Mouse (Mus musculus): Measurements from ENCODE around the gene Xirp1. TPM values are rescaled to one million over a fixed set of nuclear protein-coding genes. Genes with fewer than 3 reads are reported as not detected.

The Xirp1 gene
- polyA plus RNA-seq, 1 experiment from 2014 or later = 0.08 TPM

GRCm38 (mm10) chr9:120000761-120001160 is 22.6 kb downstream of the Xirp1 start:
- 81% methylated on average over 5 of the region's 5 CpGs for WGBS
- Histone ChIP-seq H3K36me3 (no peaks in the 10 kb centered on the region), H3K4me2 (no peak overlapping the region), H3K4me3 (replicated peaks) (no peak overlapping the region), H3K9ac (no peak overlapping the region), H3K27ac (no peak overlapping the region), H3K4me1 (peaks cover 13% of the 10 kb centered on the region), H3K27me3 (replicated peaks) (no peaks in the 10 kb centered on the region), H3K9me3 (no peaks in the 10 kb centered on the region)
- no peak for ATAC-seq (ENCODE audit: insufficient read depth, low FRiP score, low read depth)

- ATAC-seq (ENCODE audit: insufficient read depth, low FRiP score, low read depth) = no peak
- Histone ChIP-seq H3K36me3 (no peaks in the 10 kb centered on the region), H3K27me3 (replicated peaks) (no peaks in the 10 kb centered on the region), H3K9ac (no peak overlapping the region), H3K4me3 (replicated peaks) (no peak overlapping the region), H3K27ac (peak overlapping the region; percentile 70), H3K4me2 (no peak overlapping the region), H3K4me1 (peaks cover 13% of the 10 kb centered on the region), H3K9me3 (no peaks in the 10 kb centered on the region)
- 66% methylated on average over 6 of the region's 6 CpGs for WGBS
These were observed 23.8 kb downstream of the Xirp1 start for GRCm38 (mm10) chr9:119999636-120000035.

DNA sequence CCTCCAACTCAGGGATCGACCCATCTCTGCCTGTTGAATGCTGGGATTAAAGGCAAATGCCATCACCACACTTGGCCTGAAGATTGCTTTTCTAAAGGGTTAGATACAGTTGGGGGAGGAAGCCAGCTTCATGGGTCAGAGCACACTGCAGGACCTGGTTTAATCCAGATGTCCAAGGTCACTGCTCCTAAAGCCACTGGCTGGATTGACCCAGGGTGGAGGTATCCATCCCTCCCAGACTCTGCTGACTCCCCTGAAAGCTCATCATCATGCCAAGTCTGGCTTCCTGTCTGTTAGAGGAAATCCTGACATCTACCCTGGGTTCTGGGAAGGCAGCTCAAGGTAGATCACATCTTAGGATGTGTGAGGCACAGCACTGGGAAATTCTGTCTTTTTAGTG is 24.6 kb downstream of the Xirp1 start:
- H3K36me3 ChIP-seq = no peaks in the 10 kb centered on the region
- no peak overlapping the region for H3K27ac ChIP-seq
- H3K4me3 ChIP-seq (replicated peaks) = no peak overlapping the region
- no peak overlapping the region for H3K9ac ChIP-seq
- H3K27me3 ChIP-seq (replicated peaks) = no peaks in the 10 kb centered on the region
- H3K4me2 ChIP-seq = no peak overlapping the region
- no peaks in the 10 kb centered on the region for H3K9me3 ChIP-seq
- 89% methylated on average over 1 of the region's 1 CpGs for WGBS
- no peak for ATAC-seq (ENCODE audit: insufficient read depth, low FRiP score, low read depth)
- peaks cover 13% of the 10 kb centered on the region for H3K4me1 ChIP-seq

GRCm38 (mm10) chr9:119996080-119996479 is 27.3 kb downstream of the Xirp1 start:
- Histone ChIP-seq H3K9me3 (no peaks in the 10 kb centered on the region), H3K4me2 (no peak overlapping the region), H3K36me3 (no peaks in the 10 kb centered on the region), H3K9ac (no peak overlapping the region), H3K4me3 (replicated peaks) (no peak overlapping the region), H3K4me1 (peaks cover 9% of the 10 kb centered on the region; the same call in 1 of the 2 replicates), H3K27ac (no peak overlapping the region), H3K27me3 (replicated peaks) (no peaks in the 10 kb centered on the region)
- WGBS = 85% methylated on average over 4 of the region's 4 CpGs
- no peak for ATAC-seq (ENCODE audit: insufficient read depth, low FRiP score, low read depth)

DNA sequence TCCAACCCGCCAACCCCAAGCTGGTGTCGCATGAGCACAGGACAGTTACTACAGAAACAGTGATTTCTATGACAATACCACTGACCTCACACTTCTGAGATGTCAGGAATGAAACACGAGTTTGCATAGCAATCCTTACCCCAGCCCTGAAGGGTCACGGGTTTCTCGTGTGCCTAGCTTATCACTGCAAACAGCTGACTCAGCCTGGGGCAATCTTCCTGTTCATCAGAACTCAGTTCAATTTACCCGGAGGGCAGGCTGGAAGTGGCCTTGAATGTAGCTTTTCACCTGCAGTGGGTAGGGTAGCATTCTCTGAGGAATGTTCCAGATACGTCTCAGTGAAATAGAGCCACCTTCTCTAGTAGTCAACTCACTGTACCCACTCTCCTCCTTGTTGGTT is 29.2 kb downstream of the Xirp1 start:
- no peak for ATAC-seq (ENCODE audit: insufficient read depth, low FRiP score, low read depth)
- H3K4me2 ChIP-seq = no peak overlapping the region
- 56% methylated on average over 7 of the region's 7 CpGs for WGBS
- no peaks in the 10 kb centered on the region for H3K36me3 ChIP-seq
- no peaks in the 10 kb centered on the region for H3K4me1 ChIP-seq
- H3K27me3 ChIP-seq (replicated peaks) = no peaks in the 10 kb centered on the region
- H3K9me3 ChIP-seq = no peaks in the 10 kb centered on the region
- no peak overlapping the region for H3K9ac ChIP-seq
- no peak overlapping the region for H3K27ac ChIP-seq
- H3K4me3 ChIP-seq (replicated peaks) = no peak overlapping the region

DNA sequence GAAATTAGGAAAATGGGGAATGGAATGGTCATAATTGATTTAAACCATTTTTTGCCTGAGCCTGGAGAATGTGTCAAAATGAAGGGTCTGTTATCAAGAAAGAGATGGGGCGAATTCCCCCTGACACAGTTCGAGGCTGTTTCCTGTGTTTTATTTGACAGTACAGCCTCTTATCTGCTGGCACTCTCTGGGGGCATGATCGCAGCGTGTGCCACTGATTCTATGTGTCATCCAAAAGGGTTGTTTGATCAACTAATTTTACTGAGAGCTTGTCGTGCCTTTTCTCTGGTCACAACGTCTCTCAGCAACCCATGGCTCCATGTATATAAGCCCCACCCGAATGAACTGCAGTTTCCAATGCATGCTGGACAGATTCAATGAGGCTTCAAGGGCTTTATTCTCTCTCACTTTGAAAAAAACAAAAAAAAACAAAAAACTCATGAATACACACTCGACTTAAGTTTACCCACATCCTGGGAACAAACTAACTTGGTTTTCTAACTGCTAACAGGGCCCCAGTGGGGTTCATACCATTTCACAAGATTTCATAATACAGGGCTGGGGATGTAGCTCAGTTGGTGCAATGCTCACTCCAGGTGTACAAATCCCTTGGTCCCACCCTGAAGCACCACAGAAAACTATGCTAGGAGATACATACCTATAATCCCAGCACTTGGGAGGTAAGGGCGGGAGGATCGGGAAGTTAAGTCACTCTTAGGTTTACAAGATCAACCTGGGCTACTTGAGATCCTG is 30.1 kb downstream of the Xirp1 start:
- Histone ChIP-seq H3K9ac (no peak overlapping the region), H3K4me3 (replicated peaks) (no peak overlapping the region), H3K27me3 (replicated peaks) (no peaks in the 10 kb centered on the region), H3K36me3 (no peaks in the 10 kb centered on the region), H3K9me3 (no peaks in the 10 kb centered on the region), H3K27ac (no peak overlapping the region), H3K4me1 (no peaks in the 10 kb centered on the region), H3K4me2 (no peak overlapping the region)
- no peak for ATAC-seq (ENCODE audit: insufficient read depth, low FRiP score, low read depth)
- 62% methylated on average over 10 of the region's 10 CpGs for WGBS

- H3K9ac ChIP-seq = no peak overlapping the region
- WGBS = 36% methylated on average over 5 of the region's 5 CpGs
- ATAC-seq (ENCODE audit: insufficient read depth, low FRiP score, low read depth) = no peak
These were observed 32.1 kb downstream of the Xirp1 start for GRCm38 (mm10) chr9:119991310-119991709.

DNA sequence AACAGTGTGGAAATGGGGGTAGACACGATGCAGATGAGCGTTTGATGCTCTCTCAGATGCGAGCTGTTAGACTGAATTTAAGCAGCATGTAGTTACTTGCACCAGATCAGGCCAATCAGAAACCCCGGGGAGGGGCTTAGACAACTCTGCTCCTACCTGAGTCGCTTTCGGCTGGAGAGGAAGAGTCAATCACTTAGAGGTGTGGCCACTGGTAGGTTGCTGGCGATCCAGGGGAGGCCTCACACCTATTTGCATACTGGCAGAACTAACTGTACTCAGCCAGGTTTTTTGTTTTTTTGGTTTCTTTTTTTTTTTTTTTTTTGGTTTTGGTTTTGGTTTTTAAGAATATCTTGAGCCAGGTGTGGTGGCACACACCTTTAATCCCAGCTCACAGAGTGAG is 35.1 kb downstream of the Xirp1 start:
- Histone ChIP-seq H3K9me3 (no peaks in the 10 kb centered on the region), H3K4me1 (peaks cover 13% of the 10 kb centered on the region), H3K4me2 (no peak overlapping the region), H3K36me3 (no peaks in the 10 kb centered on the region), H3K27me3 (replicated peaks) (no peaks in the 10 kb centered on the region), H3K9ac (no peak overlapping the region), H3K4me3 (replicated peaks) (no peak overlapping the region), H3K27ac (no peak overlapping the region)
- 40% methylated on average over 7 of the region's 7 CpGs for WGBS
- ATAC-seq (ENCODE audit: insufficient read depth, low FRiP score, low read depth) = no peak

More at GRCm38 (mm10) chr9:119991310-119991709, 32.1 kb downstream of the Xirp1 start:
- no peaks in the 10 kb centered on the region for H3K4me1 ChIP-seq
- H3K36me3 ChIP-seq = no peaks in the 10 kb centered on the region
- H3K27me3 ChIP-seq (replicated peaks) = no peaks in the 10 kb centered on the region
- no peaks in the 10 kb centered on the region for H3K9me3 ChIP-seq
- no peak overlapping the region for H3K27ac ChIP-seq
- no peak overlapping the region for H3K4me3 ChIP-seq (replicated peaks)
- H3K4me2 ChIP-seq = no peak overlapping the region

DNA sequence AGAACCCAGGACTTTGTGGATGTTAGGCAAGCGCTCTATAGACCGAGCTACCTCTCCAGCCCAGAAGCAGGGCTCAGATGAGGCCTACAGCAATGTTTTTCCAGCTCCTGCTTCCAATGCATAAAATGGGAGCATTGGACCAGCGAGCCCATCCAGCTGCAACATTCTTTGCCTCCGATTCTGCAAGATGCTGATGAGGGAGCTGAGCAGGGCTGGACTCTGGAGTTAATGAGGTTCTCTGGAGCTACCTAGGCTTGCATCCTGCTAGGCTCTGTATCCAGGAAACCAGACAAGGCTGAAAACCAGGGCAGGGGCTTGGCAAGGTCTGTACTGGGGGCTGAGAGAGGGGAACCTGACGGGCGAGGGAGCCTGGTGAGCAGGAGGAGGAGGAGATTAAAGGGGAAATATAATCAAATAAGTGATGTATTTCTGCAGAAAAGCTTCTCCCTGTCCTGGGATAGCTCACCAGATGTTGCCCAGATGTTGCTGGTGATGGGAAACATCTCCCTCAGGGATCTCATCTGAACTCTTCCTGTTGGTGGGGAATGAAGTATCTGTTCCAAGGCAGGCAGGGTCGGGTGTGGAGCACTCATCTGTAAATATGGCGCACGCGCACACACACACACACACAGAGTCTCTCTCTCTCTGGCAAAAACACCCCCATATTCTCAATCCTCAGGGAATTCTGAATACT is 37.4 kb downstream of the Xirp1 start:
- no peaks in the 10 kb centered on the region for H3K36me3 ChIP-seq
- peak overlapping the region; percentile 53 for H3K27ac ChIP-seq
- WGBS = 58% methylated on average over 10 of the region's 10 CpGs
- H3K27me3 ChIP-seq (replicated peaks) = no peaks in the 10 kb centered on the region
- no peak overlapping the region for H3K9ac ChIP-seq
- H3K4me1 ChIP-seq = peaks cover 33% of the 10 kb centered on the region
- no peak overlapping the region for H3K4me2 ChIP-seq
- no peak for ATAC-seq (ENCODE audit: insufficient read depth, low FRiP score, low read depth)
- H3K9me3 ChIP-seq = no peaks in the 10 kb centered on the region
- no peak overlapping the region for H3K4me3 ChIP-seq (replicated peaks)

DNA sequence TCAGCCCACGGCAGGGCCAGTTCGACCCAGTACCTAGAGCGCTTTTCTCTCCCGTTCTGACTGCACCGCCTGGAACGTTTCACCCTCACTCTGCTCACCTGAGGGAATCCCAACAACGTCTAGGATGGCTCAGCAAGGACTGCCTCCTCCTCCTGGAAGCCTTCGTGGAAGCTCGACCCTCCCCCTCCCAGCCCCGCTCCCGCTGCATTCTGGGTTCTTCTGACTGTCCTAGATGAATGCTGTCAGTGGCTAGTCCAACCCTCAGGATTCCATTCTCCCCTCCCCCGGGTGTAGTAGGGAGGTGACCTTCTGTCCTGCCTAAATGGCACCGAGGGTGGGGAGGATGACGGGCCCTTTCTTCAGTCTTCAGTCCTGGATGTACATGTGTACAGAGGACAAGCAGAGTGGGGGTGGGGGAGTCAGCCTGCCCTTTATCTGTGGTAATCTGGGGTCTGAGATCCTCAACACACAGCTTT is 38.8 kb downstream of the Xirp1 start, which contains the start of gene Csrnp1:
Gene Csrnp1 (minus strand): TSS at position 123 of the 476 bp plus-strand sequence.
- H3K9me3 ChIP-seq = no peaks in the 10 kb centered on the region
- H3K4me2 ChIP-seq = peak within 1 kb of the TSS; percentile 96
- no peaks in the 10 kb centered on the region for H3K36me3 ChIP-seq
- H3K27me3 ChIP-seq (replicated peaks) = no peaks in the 10 kb centered on the region
- no peak for ATAC-seq (ENCODE audit: insufficient read depth, low FRiP score, low read depth)
- WGBS = 10% methylated on average over 14 of the region's 14 CpGs
- peak within 1 kb of the TSS; percentile 96 for H3K27ac ChIP-seq
- H3K9ac ChIP-seq = peak within 1 kb of the TSS; percentile 45
- H3K4me1 ChIP-seq = peaks cover 45% of the 10 kb centered on the region
- H3K4me3 ChIP-seq (replicated peaks) = peak within 1 kb of the TSS; percentile 76

DNA sequence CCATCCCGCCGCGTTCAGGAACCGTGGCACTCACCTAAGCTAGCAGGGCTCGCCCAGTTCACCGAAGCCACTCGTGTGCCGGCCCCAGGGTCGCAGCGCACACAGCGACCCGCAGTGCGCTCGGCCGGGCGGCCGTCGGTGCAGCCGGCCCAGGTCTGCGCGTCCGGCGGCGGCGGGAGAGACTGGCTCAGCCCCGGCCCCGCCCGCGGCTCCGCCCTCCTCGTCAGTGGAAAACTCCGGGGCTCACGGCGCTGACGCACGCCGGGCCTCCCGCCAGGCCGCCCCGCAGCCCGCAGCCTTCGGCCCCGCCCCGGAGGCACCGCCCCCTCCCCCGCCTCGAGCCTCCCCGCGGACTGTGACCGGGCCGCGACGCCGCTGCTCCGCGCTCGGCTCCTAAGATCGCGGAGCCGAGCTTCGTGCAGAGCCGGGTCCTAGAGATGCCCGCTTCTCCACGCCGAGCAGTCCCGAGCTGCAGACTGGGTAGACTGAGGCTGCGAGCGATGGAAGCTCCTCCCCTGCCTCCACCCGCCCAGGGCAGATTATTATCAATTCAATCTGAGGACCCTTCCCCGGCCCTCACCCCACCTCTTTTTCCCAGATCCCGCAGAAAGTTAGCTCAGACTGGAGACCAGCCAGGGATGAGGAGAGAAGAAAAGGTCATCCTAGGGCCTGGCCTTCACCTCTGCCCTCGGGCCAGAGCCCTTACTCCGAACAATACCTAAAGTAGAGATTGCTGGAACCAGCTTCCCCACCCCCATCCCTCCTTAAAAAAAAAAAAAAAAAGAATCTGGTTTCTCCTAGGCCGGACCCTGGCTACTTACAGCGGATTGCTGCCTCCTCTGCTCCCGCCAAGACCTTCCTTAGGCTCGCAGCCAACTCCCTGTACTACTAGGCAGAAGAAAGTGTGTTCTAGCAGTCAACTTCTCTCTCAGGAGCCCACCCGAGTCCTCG is 39.5 kb downstream of the Xirp1 start:
- Histone ChIP-seq H3K4me1 (peaks cover 48% of the 10 kb centered on the region), H3K4me2 (peak overlapping the region; percentile 96)
- WGBS = 2% methylated on average over 69 of the region's 79 CpGs

More for the DNA sequence above, 39.5 kb downstream of the Xirp1 start:
- Histone ChIP-seq H3K9me3 (no peaks in the 10 kb centered on the region), H3K4me3 (replicated peaks) (peak overlapping the region; percentile 76), H3K27me3 (replicated peaks) (no peaks in the 10 kb centered on the region), H3K27ac (peak overlapping the region; percentile 96), H3K36me3 (no peaks in the 10 kb centered on the region), H3K9ac (peak overlapping the region; percentile 45)
- peak; percentile 81 for ATAC-seq (ENCODE audit: insufficient read depth, low FRiP score, low read depth)

Data from stomach, embryonic 15.5 days (tissue).